Mouse (Mus musculus) spleen, embryonic (tissue): ENCODE measurements at regions not wholly inside any gene's neighbourhood (a gene's known extent, or its start where the extent isn't known, plus 50 kb on each side); places are given as distances from the start of the nearest gene placed in this dataset.
"Not testable (repeated sequence)": the region's sequence is repeated elsewhere in the genome, so short reads cannot be mapped to it uniquely, and the experiment has no call there.

ENCODE experiments used
- CTCF ChIA-PET: fragments of 350-600 bp; sonication (Branson Sonifier 250); formaldehyde crosslinking; loops from one replicate; lab custom pipeline; 2022; lab: Charles Lee

GRCm38 (mm10) chr12:3188734-3189275 lies 121.0 kb downstream of the Rab10 start:
- CTCF ChIA-PET: not testable (repeated sequence)

DNA sequence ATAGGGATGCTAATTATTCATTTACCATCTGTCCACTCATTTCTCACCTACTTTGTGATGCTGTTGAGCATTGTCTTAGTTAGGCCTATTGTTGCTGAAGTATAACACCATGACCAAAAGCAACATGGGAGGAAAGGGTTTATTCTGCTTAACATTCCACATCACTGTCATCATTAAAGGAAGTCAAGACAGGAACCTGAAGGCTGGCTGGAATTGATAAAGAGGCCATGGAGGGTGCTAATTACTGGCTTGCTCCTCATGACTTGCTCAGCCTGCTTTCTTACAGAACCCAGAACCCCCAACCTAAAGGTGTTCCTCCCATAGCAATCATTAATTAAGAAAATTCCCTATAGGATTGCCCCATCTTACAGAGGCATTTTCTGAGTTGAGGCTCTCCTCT lies 121.6 kb downstream of the Rab10 start:
- CTCF ChIA-PET: no interaction called here

GRCm38 (mm10) chr12:3173325-3173724 lies 136.4 kb downstream of the Rab10 start:
- CTCF ChIA-PET: no interaction called here

DNA sequence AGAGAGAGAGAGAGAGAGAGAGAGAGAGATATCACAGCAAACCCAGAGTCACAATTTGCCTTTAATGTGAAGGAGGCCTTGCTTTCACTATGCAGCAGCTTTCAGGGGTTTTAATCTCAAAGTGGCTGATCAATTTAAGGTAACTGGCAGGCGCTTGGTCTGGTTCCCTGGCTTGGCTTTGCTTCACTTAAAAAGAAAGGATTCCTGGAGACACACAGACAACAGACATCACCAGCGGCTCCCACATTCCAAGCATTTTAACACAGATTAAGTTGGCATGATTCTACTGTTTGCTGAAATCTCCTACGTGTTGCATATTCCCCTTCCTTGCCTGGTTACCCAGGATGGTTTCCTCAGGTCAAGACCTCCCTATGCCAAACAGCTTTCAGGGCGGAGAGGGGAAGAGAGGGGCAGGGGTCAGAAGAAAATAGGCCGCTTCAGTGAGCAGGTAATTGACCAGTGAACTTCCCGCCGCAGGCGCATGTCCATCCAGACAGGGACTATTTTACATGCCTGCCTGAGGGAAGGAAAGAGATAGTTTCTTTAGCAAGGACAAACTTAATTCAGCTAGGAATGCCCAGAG lies 140.0 kb downstream of the Rab10 start:
- CTCF ChIA-PET: not testable (repeated sequence)

GRCm38 (mm10) chr12:3161666-3162065 lies 148.1 kb downstream of the Rab10 start:
- CTCF ChIA-PET: not testable (repeated sequence)

DNA sequence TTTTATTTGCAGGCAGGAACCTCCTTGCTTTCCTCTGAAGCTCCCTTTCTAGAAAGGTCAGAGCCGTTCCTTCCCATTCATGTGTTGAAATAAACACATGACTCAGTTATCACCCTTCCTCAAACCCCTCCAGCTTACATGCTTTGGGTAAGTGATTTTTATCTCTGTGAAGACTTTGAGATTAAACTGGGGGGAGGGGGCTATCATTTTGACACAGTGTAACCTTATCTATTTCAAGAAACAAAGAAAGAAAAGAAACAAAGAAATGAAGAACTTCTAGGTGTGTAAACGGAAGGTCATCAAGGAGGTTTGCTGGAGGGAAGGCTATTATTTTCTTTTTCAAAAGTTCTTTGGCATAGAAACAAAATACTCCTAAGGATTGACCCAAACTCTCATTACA lies 151.0 kb downstream of the Rab10 start:
- CTCF ChIA-PET: interaction anchor here (0.6 kb wide), 1 partner anchor 33 kb away, joined by 3 read pairs; no protein-coding TSS in a partner anchor

GRCm38 (mm10) chr12:3153705-3154104 lies 156.1 kb downstream of the Rab10 start:
- CTCF ChIA-PET: not testable (repeated sequence)

DNA sequence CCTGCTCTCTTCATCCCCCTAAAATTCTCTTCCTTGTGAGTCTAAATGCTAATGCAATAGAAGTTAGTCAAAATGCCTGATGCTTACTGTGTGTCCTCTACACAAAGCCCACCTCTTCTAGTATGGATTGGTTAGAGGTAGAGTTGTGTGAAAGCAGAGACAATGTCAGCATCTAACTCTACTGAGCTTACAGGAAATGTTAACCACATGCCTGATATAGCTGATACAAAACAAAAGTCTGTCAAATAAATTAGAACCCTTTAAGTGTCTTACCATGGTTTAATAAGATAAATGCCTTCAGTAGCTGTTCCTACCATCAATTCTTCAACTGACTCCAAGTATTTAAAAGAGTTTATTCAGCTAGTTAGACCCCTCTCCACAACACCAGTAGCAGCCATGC lies 177.2 kb downstream of the Rab10 start:
- CTCF ChIA-PET: not testable (repeated sequence)

GRCm38 (mm10) chr12:3131149-3131751 lies 178.5 kb downstream of the Rab10 start:
- CTCF ChIA-PET: not testable (repeated sequence)

DNA sequence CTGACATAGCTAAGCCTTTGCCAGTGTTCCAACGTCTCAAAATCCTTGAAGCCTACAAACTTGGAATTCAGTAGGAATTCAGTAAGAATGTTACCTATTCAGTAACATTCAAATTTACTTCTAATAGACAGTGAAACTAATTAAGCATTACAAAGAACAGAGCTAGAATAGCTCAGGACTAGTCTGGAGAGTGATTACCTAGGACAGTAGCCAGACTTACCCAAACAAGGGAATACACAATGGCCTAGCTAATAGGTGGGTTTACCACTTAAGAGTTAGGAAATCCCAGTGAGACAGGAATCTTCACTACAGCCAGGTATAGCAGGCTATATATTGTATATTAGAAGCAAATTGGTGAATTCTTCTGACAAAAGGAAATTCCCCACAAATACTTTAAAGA lies 182.4 kb downstream of the Rab10 start:
- CTCF ChIA-PET: not testable (repeated sequence)

GRCm38 (mm10) chr12:3124036-3124435 lies 185.7 kb downstream of the Rab10 start:
- CTCF ChIA-PET: no interaction called here

DNA sequence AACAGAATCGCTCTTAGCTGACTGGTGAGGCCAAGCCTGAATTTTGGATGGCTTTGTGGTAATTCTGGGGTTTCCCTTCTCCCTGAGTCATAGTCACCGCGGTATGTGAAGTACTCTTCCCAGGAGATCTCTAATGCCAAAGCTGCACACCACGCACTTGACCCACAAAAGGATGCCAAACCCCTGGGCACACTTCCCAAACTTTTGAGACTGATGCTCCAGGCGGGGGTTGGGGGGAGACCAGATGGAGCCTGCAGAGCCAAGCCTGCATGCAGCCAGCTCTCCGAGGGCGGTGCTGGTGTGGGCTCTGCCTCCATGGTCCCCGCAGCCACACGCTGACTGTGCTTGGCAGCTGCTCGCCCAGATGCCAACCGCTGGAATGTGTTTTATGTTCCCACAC lies 199.2 kb downstream of the Rab10 start:
- CTCF ChIA-PET: not testable (repeated sequence)

DNA sequence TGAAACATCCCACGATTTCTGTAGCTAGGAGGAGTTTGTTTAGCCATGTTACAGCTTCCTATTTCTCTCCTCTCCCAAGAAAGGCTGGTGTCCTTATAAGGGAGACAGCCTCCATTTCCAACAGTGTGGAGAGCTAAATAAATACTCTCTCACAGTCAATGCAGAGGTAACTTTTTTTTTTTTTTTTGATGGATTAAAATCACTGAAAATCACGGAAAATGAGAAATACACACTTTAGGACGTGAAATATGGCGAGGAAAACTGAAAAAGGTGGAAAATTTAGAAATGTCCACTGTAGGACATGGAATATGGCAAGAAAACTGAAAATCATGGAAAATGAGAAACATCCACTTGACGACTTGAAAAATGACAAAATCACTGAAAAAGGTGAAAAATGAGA lies 200.1 kb downstream of the Rab10 start:
- CTCF ChIA-PET: not testable (repeated sequence)

- CTCF ChIA-PET: not testable (repeated sequence)
Observed at GRCm38 (mm10) chr12:3101963-3102362, 207.8 kb downstream of the Rab10 start.

- CTCF ChIA-PET: not testable (repeated sequence)
Observed at GRCm38 (mm10) chr12:3098175-3098574, 211.6 kb downstream of the Rab10 start.

DNA sequence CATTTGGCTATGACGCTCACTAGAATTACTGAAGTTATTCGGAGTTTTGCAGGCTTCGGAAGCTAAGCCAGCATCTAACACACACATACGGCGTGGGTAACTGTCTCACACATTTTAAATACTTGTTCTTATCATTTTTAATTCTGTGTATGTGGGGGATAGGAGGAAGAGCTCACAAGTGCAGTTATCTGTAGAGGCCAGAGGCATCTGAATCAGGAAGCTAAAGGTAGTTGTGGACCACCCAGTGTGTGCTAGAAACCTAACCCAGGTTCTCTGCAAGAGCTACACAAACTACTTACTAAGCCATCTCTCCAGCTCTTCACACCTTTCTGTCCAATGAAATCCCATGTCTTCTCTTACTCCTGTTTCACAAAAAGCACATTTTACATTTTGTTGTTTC lies 215.3 kb downstream of the Rab10 start:
- CTCF ChIA-PET: no interaction called here

GRCm38 (mm10) chr12:3092974-3093373 lies 216.8 kb downstream of the Rab10 start:
- CTCF ChIA-PET: not testable (repeated sequence)

DNA sequence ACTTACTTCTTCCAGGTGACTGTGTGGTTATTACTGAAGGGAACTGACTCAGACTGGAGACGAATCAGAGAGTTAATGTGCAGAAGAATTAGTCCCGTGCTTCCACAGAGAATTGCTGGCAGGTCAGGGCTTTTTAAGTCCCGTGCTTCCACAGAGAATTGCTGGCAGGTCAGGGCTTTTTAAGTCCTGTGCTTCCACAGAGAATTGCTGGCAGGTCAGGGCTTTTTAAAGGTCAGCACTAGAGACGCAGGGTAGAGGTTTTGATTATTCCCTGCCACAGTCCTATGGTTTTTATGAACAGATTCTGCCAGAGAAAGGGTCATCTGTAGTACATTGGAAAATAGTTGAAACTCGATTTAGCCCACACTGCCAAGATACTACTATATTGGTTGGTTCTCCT lies 260.2 kb downstream of the Rab10 start:
- CTCF ChIA-PET: not testable (repeated sequence)

- CTCF ChIA-PET: not testable (repeated sequence)
Observed at GRCm38 (mm10) chr12:3018446-3018845, 291.3 kb downstream of the Rab10 start.

DNA sequence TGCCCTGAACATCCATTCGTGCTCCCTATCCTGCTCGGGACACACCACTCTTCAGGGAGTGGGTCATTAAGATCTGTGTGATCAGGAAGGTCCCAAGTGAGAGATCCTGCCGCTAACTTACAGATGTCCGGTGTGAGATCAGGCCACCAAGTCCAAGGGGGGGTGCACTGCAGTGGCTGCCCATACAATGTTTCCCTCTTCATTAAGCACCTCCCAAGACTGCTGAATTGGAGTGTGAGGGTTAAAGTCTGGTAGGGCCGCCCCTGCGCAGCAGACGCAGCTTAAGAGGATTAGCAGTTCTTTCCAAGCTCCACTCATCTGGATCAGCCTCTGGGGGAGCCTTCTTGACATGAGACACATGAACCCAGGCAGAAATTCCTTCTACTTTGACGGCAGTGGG lies 293.0 kb downstream of the Rab10 start:
- CTCF ChIA-PET: not testable (repeated sequence)
